ENCODE assay signal across 11 mouse cellular contexts in the genomic region with DNA sequence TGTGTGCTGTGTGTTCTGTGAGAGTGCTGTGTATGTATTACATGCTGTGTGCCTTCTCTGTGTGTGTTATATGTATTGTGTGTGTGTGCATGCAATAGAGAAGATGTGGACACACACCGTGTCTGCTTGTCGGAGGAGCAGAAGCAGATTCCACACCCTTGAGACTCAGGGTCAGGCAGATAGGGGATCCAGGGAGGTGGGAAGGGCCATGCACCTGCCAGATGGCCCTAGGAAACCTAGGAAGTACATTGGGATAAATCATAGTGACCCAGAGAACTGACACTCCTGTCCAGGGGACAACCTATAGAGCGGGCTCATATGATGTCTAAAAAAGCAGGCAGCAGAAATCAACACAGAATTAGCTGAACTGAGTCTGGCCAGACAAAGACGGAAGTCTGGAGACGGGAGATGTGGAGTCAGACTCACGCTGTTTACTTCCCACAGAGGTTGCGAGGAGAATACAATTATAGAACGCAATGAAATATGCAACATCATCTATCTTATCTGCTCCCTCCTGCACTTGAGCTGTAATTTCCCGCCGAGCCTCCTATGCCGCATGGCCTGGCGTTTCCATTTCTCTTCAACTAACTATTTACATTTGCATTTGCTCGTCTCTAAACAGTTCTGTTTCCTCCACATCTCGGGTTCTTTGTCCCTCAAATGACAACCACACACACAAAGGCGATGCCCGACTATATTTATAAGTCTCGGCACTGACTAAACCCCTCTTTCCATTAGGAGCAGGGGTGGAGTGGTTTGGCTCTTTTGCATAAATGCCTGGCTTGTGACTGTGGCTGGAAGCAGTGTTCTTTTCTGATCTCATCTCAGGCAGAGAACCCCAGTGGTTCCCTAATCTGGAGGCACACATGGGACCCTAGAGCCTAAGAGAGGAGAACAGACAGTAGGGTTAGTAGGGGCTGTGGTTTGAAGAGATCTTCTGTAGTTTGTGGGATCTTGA. TPM values are rescaled to one million over a fixed set of nuclear protein-coding genes. Genes with fewer than 3 reads are reported as not detected.
DNase-seq lines count a peak whose midpoint lies in the region; ATAC-seq and TF ChIP-seq lines count a peak whose summit lies in the region.
"Had no signal": no experiment of that assay in that cellular context is flagged by ENCODE, and none has a peak within 500 bp of the region (broad histone marks: within the 10 kb centered on the region; RNA-seq: fewer than 3 reads in every experiment).

No protein-coding gene starts in this region.

- no peak overlapping the region for H3K4me2 ChIP-seq in forebrain, embryonic 15.5 days (replicated peaks)
- no peak overlapping the region for H3K4me2 ChIP-seq in forebrain, embryonic 12.5 days
- no peak overlapping the region for H3K4me2 ChIP-seq in midbrain, embryonic 13.5 days (replicated peaks)
- H3K4me2 ChIP-seq in liver, postnatal 0 days (ENCODE audit: low read depth, low read length), result peak overlapping the region; percentile 50
- H3K4me2 ChIP-seq in stomach, embryonic 15.5 days, result no peak overlapping the region
- H3K4me2 ChIP-seq: embryonic facial prominence, embryonic 12.5 days; limb, embryonic 15.5 days had no signal

- no peaks in the 10 kb centered on the region for H3K9me3 ChIP-seq in forebrain, embryonic 15.5 days
- H3K9me3 ChIP-seq in forebrain, embryonic 12.5 days, result no peaks in the 10 kb centered on the region
- no peaks in the 10 kb centered on the region for H3K9me3 ChIP-seq in midbrain, embryonic 13.5 days
- no peaks in the 10 kb centered on the region for H3K9me3 ChIP-seq in midbrain, embryonic 10.5 days (replicated peaks)
- no peaks in the 10 kb centered on the region for H3K9me3 ChIP-seq in liver, postnatal 0 days (ENCODE audit: low read length)
- H3K9me3 ChIP-seq in stomach, embryonic 15.5 days, result no peaks in the 10 kb centered on the region
- H3K9me3 ChIP-seq: embryonic facial prominence, embryonic 12.5 days; limb, embryonic 15.5 days had no signal

- H3K9ac ChIP-seq in forebrain, embryonic 15.5 days (replicated peaks), result no peak overlapping the region
- H3K9ac ChIP-seq in forebrain, embryonic 12.5 days, result no peak overlapping the region
- H3K9ac ChIP-seq in midbrain, embryonic 13.5 days (replicated peaks), result no peak overlapping the region
- H3K9ac ChIP-seq in liver, postnatal 0 days (replicated peaks), result peak overlapping the region; percentile 30
- no peak overlapping the region for H3K9ac ChIP-seq in stomach, embryonic 15.5 days
- H3K9ac ChIP-seq: embryonic facial prominence, embryonic 12.5 days; limb, embryonic 15.5 days had no signal

- H3K27me3 ChIP-seq in forebrain, embryonic 15.5 days, result no peaks in the 10 kb centered on the region
- no peaks in the 10 kb centered on the region for H3K27me3 ChIP-seq in forebrain, embryonic 12.5 days
- H3K27me3 ChIP-seq in midbrain, embryonic 13.5 days, result no peaks in the 10 kb centered on the region
- H3K27me3 ChIP-seq in midbrain, embryonic 10.5 days (ENCODE audit: low read depth, poor library complexity, severe bottlenecking), result 0 out of 2 replicates have a peak, but pooled peaks cover 5% of the 10 kb centered on the region
- H3K27me3 ChIP-seq in liver, postnatal 0 days (ENCODE audit: insufficient read depth, low read length), result no peaks in the 10 kb centered on the region
- no peaks in the 10 kb centered on the region for H3K27me3 ChIP-seq in stomach, embryonic 15.5 days (replicated peaks)
- H3K27me3 ChIP-seq: embryonic facial prominence, embryonic 12.5 days; limb, embryonic 15.5 days had no signal

- ATAC-seq in forebrain, embryonic 15.5 days (replicated peaks), result 0 out of 2 replicates have a peak, but pooled peaks have one; percentile 11
- no peak for ATAC-seq in forebrain, embryonic 12.5 days (ENCODE audit: low FRiP score)
- peak; percentile 17; the same call in 1 of the 2 replicates for ATAC-seq in midbrain, embryonic 13.5 days
- peak; percentile 93 for ATAC-seq in liver, postnatal 0 days
- peak; percentile 81; the same call in 1 of the 2 replicates for ATAC-seq in stomach, embryonic 15.5 days (ENCODE audit: insufficient read depth, low FRiP score, low read depth)

- peak overlapping the region; percentile 32 for H3K27ac ChIP-seq in forebrain, embryonic 15.5 days (replicated peaks)
- H3K27ac ChIP-seq in forebrain, embryonic 12.5 days, result no peak overlapping the region
- peak overlapping the region; percentile 52; the same call in 1 of the 2 replicates for H3K27ac ChIP-seq in midbrain, embryonic 13.5 days
- H3K27ac ChIP-seq in midbrain, embryonic 10.5 days (replicated peaks), result no peak overlapping the region
- H3K27ac ChIP-seq in liver, postnatal 0 days (ENCODE audit: low read depth), result peak overlapping the region; percentile 81
- H3K27ac ChIP-seq in stomach, embryonic 15.5 days, result no peak overlapping the region
- H3K27ac ChIP-seq: embryonic facial prominence, embryonic 12.5 days; limb, embryonic 15.5 days had no signal

- no peak for TF ChIP-seq CTCF in liver, postnatal 0 days (IDR thresholded peaks at IDR 0.05; ENCODE audit: low read depth)

- TF ChIP-seq EP300 in liver, postnatal 0 days (IDR thresholded peaks at IDR 0.05; ENCODE audit: low read depth), result peak; percentile 92

- DNase-seq in midbrain, embryonic 10.5 days (ENCODE audit: low spot score), result no peak
- no peak for DNase-seq in liver, postnatal 0 days
- DNase-seq in layer of hippocampus, adult 9-10 months (ENCODE audit: low spot score), result no peak
- no peak for DNase-seq in ovary, postnatal 10 days (ENCODE audit: low spot score)

- no peak overlapping the region for H3K4me3 ChIP-seq in forebrain, embryonic 15.5 days
- H3K4me3 ChIP-seq in forebrain, embryonic 12.5 days (replicated peaks), result no peak overlapping the region
- no peak overlapping the region for H3K4me3 ChIP-seq in midbrain, embryonic 13.5 days (replicated peaks)
- H3K4me3 ChIP-seq in midbrain, embryonic 10.5 days, result no peak overlapping the region
- H3K4me3 ChIP-seq in liver, postnatal 0 days (ENCODE audit: low read depth, low read length), result no peak overlapping the region
- H3K4me3 ChIP-seq in stomach, embryonic 15.5 days (replicated peaks), result no peak overlapping the region
- H3K4me3 ChIP-seq: embryonic facial prominence, embryonic 12.5 days; limb, embryonic 15.5 days had no signal

- 61% methylated on average over 17 of the region's 17 CpGs for WGBS in forebrain, embryonic 15.5 days
- 70% methylated on average over 17 of the region's 17 CpGs for WGBS in forebrain, embryonic 12.5 days
- WGBS in midbrain, embryonic 13.5 days, result 64% methylated on average over 17 of the region's 17 CpGs
- 84% methylated on average over 17 of the region's 17 CpGs for WGBS in midbrain, embryonic 10.5 days
- WGBS in liver, postnatal 0 days (ENCODE audit: insufficient replicate concordance), result 34% methylated on average over 17 of the region's 17 CpGs
- WGBS in stomach, embryonic 15.5 days, result 29% methylated on average over 17 of the region's 17 CpGs

- H3K36me3 ChIP-seq in forebrain, embryonic 15.5 days, result no peaks in the 10 kb centered on the region
- H3K36me3 ChIP-seq in forebrain, embryonic 12.5 days (replicated peaks), result no peaks in the 10 kb centered on the region
- H3K36me3 ChIP-seq in midbrain, embryonic 13.5 days, result no peaks in the 10 kb centered on the region
- no peaks in the 10 kb centered on the region for H3K36me3 ChIP-seq in midbrain, embryonic 10.5 days
- H3K36me3 ChIP-seq in liver, postnatal 0 days (replicated peaks; ENCODE audit: insufficient read depth, low read length), result no peaks in the 10 kb centered on the region
- H3K36me3 ChIP-seq in stomach, embryonic 15.5 days, result no peaks in the 10 kb centered on the region
- H3K36me3 ChIP-seq: embryonic facial prominence, embryonic 12.5 days; limb, embryonic 15.5 days had no signal

- H3K4me1 ChIP-seq in forebrain, embryonic 15.5 days, result peaks cover 19% of the 10 kb centered on the region
- peaks cover 11% of the 10 kb centered on the region for H3K4me1 ChIP-seq in forebrain, embryonic 12.5 days
- peaks cover 19% of the 10 kb centered on the region for H3K4me1 ChIP-seq in midbrain, embryonic 13.5 days (replicated peaks)
- peaks cover 28% of the 10 kb centered on the region for H3K4me1 ChIP-seq in midbrain, embryonic 10.5 days
- H3K4me1 ChIP-seq in liver, postnatal 0 days (ENCODE audit: insufficient read depth), result peaks cover 21% of the 10 kb centered on the region
- peaks cover 5% of the 10 kb centered on the region; the same call in 1 of the 2 replicates for H3K4me1 ChIP-seq in stomach, embryonic 15.5 days
- H3K4me1 ChIP-seq: limb, embryonic 15.5 days had no signal

RNA-seq across cellular contexts. Expression of a gene that starts 27.4 kb away (rescaled TPM):
- not detected in 2 replicates for polyA plus RNA-seq in forebrain, embryonic 15.5 days (2015; fragmentation: Nextera tagmentation; extraction: Ambion mirVana)
- polyA plus RNA-seq in forebrain, embryonic 12.5 days (2016; fragmentation: Nextera tagmentation; extraction: Ambion mirVana), result not detected in 2 replicates
- polyA plus RNA-seq in midbrain, embryonic 13.5 days (2015; fragmentation: Nextera tagmentation; extraction: Ambion mirVana), result not detected in 2 replicates
- not detected in 2 replicates for polyA plus RNA-seq in midbrain, embryonic 10.5 days (2016; fragmentation: Nextera tagmentation; extraction: Ambion mirVana)
- 0.08 and 0.11 TPM in 2 replicates for polyA plus RNA-seq in liver, postnatal 0 days (2015; fragmentation: Nextera tagmentation; extraction: Ambion mirVana)
- polyA plus RNA-seq in stomach, embryonic 15.5 days (2015; fragmentation: Nextera tagmentation; extraction: Ambion mirVana), result not detected in 2 replicates
- polyA plus RNA-seq: embryonic facial prominence, embryonic 12.5 days; large intestine, adult 2 months; limb, embryonic 15.5 days had no signal

Comparison
In these comparisons a context has a peak if more than half of its experiments do, and no peak if none do; other contexts are left out.
1. H3K27ac ChIP-seq: peak in forebrain, embryonic 15.5 days (single experiment), midbrain, embryonic 13.5 days (single experiment) and liver, postnatal 0 days (single experiment); none in forebrain, embryonic 12.5 days (single experiment), midbrain, embryonic 10.5 days (single experiment) and stomach, embryonic 15.5 days (single experiment).